Mouse (Mus musculus) thymus, adult 2 months (tissue): Measurements from ENCODE around the gene Anks1.

ENCODE experiments used
- CTCF ChIP-seq: fragments of 200-500 bp; IDR thresholded peaks from 2 replicates; pipeline ENCODE4 v1.5.1; 2012; ENCODE audit warnings: mild to moderate bottlenecking, control low read depth, low read length, moderate library complexity, borderline replicate concordance; ENCODE audit not compliant: control insufficient read depth, poor library complexity, insufficient read depth; ENCODE audit errors: extremely low read depth
- POLR2A ChIP-seq: fragments of 200-500 bp; IDR thresholded peaks from 2 replicates; pipeline ENCODE4 v1.6.1; 2012; ENCODE audit warnings: mild to moderate bottlenecking, low read length, control low read depth, moderate library complexity; ENCODE audit not compliant: control insufficient read depth, poor library complexity, insufficient read depth; ENCODE audit errors: extremely low read depth

- TF ChIP-seq POLR2A = no peak
- TF ChIP-seq CTCF = no peak
Observed at GRCm38 (mm10) chr17:27976266-27976665, 67.2 kb downstream of the Anks1 start.
